Mouse (Mus musculus): ENCODE measurements around the gene Rnf220.
"Not testable (repeated sequence)": the region's sequence is repeated elsewhere in the genome, so short reads cannot be mapped to it uniquely, and the experiment has no call there.

DNA sequence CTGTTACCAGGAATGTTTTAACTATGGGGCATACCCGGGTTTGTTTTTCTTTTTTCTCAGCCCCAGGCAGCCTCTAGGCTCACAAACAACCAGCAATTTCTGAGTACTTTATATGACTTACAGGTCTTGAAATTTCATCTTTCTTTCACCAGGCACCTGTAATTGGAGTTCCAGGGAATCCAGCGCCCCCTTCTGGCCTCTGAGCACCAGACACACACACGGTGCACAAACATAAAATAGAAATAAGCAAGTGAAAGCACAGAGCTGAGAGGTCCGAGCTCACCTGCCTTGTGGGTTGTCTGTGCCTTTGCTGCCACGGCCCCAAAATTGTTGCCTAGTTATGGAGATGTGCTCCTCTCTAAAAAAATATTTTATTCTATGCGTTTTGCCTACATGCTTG is 236.9 kb downstream of the Rnf220 start:
- not testable (repeated sequence) for TF ChIP-seq CTCF (IDR thresholded peaks at IDR 0.05; ENCODE audit: borderline replicate concordance, insufficient read depth, low read length); POLR2A (IDR thresholded peaks at IDR 0.05; ENCODE audit: low read depth, low read length)

Measured in embryonic fibroblast, embryonic 13.5 days (primary cell).